Mouse (Mus musculus): ENCODE data around the gene Ndufs7. TPM values are rescaled to one million over a fixed set of nuclear protein-coding genes. Genes with fewer than 3 reads are reported as not detected.
A peak's percentile ranks its signal among the peaks of the same experiment; 100 is the strongest.
"Not testable (repeated sequence)": the region's sequence is repeated elsewhere in the genome, so short reads cannot be mapped to it uniquely, and the experiment has no call there.

Gene Ndufs7
- polyA plus RNA-seq, 1 experiment from 2014 or later = 265 TPM

DNA sequence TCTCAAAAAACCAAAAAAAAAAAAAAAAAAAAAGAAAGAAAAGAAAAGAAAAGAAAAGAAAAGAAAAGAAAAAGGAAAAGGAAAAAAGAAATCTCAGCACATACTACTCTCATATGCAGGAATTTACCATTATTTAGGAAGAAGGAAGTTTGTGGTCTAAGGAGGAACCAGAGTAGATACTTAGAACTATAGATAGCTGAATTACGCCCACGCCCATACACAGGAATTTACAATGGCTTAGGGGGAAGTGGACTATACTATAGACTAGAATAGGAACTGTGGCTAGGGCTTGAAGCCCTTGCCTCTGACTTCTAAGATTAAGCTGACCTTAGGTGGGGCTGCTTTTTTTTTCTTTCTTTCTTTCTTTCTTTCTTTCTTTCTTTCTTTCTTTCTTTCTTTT lies 25.8 kb upstream of the Ndufs7 start:
- not testable (repeated sequence) for H3K27me3 ChIP-seq

DNA sequence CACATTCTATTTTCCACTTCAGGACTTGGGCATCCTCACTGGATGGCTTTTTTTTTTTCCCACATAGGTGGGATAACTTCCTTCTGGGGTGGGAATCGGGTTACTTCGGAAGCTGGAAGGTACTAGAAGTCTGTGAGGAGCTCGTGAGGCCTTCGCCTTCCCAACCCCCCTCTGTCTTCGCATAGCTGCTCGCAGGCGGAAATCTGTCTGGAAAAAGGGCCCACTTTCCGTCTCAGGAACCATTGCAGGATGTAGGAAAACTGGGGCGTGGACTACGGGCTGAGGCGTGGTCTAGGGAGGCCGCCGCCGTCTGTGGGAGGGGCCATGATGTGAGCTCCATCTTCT lies 22.9 kb upstream of the Ndufs7 start:
- Histone ChIP-seq H3K4me3 (replicated peaks) (peak overlapping the region; percentile 64), H3K27ac (peak overlapping the region; percentile 94), H3K9ac (replicated peaks) (peak overlapping the region; percentile 89; the same call in 1 of the 2 replicates), H3K4me2 (replicated peaks) (peak overlapping the region; percentile 87), H3K4me1 (replicated peaks) (peaks cover 59% of the 10 kb centered on the region), H3K36me3 (0 out of 2 replicates have a peak, but pooled peaks cover 4% of the 10 kb centered on the region), H3K27me3 (no peaks in the 10 kb centered on the region), H3K9me3 (no peaks in the 10 kb centered on the region)
- no peak for ATAC-seq
- under 1% methylated on average over 14 of the region's 14 CpGs for WGBS

More for the DNA sequence above, 25.8 kb upstream of the Ndufs7 start:
- not testable (repeated sequence) for H3K36me3 ChIP-seq; ATAC-seq; H3K4me2 ChIP-seq (replicated peaks); H3K9me3 ChIP-seq; H3K9ac ChIP-seq (replicated peaks); H3K4me3 ChIP-seq (replicated peaks); H3K27ac ChIP-seq
- WGBS = 92% methylated on average over 2 of the region's 2 CpGs
- peaks cover 34% of the 10 kb centered on the region for H3K4me1 ChIP-seq (replicated peaks)

DNA sequence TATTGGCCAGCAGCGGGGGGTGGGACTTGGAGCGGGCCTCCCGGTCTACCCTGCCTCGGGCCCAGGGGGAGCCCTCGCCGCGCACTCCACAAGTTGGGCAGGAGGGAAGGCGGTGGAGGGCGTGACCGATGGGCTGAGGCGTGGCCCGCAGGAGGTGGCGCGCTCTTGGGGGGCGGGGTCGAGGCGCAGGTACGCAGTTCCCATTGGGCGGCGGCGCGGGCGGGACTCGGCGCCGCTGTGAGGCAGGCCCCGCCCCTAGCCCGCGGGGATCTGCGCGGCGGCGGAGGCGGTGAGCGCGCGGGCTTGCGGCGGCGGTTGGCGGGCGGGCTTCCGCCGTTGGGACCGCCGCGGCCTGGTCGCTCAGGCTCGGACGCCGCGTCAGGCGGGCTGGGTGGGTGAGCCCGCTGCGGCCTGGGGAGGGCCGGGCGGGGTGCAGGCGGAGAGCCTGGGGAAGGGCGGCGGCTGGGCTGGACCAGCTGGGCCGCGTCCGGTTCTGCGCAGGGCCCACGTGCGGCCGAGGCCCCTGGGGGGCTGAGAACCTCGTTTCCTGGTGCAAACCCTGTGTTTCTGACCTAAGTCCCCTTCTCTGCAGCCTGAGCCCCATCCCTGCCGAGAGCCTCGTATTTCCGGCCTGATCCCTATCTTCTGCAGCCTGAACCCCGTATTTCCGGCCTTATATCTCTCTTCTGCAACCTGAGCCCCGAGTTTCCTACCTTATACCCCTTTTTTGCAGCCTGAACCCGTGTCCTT lies 22.3 kb upstream of the Ndufs7 start, which contains the start of gene Mum1:
Gene Mum1 (plus strand): TSS at position 19 of the 750 bp plus-strand sequence.
- H3K9ac ChIP-seq (replicated peaks) = peak within 1 kb of the TSS; percentile 89
- H3K4me1 ChIP-seq (replicated peaks) = peaks cover 57% of the 10 kb centered on the region
- peaks cover 7% of the 10 kb centered on the region for H3K36me3 ChIP-seq
- no peaks in the 10 kb centered on the region for H3K27me3 ChIP-seq
- H3K9me3 ChIP-seq = no peaks in the 10 kb centered on the region
- H3K27ac ChIP-seq = peak within 1 kb of the TSS; percentile 94
- WGBS = under 1% methylated on average over 65 of the region's 75 CpGs
- peak; percentile 95 for ATAC-seq
- H3K4me2 ChIP-seq (replicated peaks) = peak within 1 kb of the TSS; percentile 87
- H3K4me3 ChIP-seq (replicated peaks) = peak within 1 kb of the TSS; percentile 64

DNA sequence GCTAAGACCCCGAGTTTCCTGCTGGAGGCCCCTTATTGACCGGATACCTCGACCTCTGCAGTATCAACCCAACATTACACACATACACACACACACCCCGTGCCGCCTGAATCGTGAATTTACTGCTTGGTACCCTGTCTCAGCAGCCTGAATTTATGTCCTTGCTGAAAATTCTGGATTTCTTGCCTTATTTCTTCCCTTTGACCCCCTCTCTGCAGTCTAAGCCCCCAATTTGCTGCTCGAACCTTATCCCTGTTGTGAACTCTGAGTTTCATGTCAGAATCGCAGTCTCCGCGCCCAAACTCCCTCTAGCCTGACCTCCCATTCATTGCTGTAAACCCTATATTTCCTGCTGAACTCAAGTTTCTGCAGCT lies 21.8 kb upstream of the Ndufs7 start:
- peaks cover 57% of the 10 kb centered on the region for H3K4me1 ChIP-seq (replicated peaks)
- 6% methylated on average over 10 of the region's 10 CpGs for WGBS
- H3K4me2 ChIP-seq (replicated peaks) = peak overlapping the region; percentile 87
- H3K9ac ChIP-seq (replicated peaks) = peak overlapping the region; percentile 89
- no peaks in the 10 kb centered on the region for H3K27me3 ChIP-seq
- H3K9me3 ChIP-seq = no peaks in the 10 kb centered on the region
- H3K4me3 ChIP-seq (replicated peaks) = peak overlapping the region; percentile 64
- peak overlapping the region; percentile 94 for H3K27ac ChIP-seq
- H3K36me3 ChIP-seq = peaks cover 10% of the 10 kb centered on the region
- ATAC-seq = peak; percentile 7; the same call in 1 of the 2 replicates

DNA sequence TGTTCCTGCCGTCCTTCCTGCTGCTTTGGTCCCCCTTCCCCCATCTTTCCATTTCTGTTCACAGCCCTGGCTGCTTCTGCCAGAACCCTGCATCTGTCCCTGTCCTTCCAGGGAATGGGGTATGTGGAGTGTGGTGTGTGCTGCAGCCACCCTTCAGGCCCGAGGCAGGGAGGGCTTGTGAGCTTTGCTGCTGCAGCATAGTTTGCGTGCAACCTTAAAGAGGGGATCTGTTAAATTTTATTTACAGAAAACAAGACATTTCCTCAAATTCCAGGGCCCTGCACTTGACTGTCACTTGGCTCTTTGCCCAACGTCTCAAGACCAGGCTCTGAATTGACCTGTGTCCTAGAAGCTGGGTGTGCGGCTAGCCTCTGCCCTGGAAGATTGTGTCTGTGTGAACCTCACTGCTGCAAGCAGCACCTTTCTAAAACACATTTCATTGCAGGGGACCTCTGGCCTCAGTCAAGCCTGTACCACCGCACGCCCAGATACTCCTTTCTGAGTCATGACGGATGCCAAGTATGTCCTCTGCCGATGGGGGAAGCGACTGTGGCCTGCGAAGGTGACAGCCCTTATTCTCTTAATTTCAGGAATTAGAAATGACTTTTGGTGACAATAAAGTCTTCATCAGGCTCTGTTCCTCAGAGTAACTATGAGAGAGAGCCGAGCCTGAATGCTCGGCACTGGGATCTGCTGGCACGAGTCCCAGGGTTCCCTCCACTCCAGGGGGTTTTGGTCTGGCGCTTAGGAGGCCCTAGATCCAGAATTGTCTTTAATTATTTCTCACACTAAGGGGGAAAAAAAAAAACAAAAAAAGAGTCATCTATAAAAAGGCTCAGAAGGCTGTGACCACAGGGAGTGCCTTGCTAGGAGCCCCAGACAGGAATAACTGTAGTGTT lies 20.8 kb upstream of the Ndufs7 start:
- H3K36me3 ChIP-seq = peaks cover 20% of the 10 kb centered on the region
- peak overlapping the region; percentile 64 for H3K4me3 ChIP-seq (replicated peaks)
- ATAC-seq = no peak
- H3K4me1 ChIP-seq (replicated peaks) = peaks cover 66% of the 10 kb centered on the region
- 31% methylated on average over 15 of the region's 15 CpGs for WGBS
- H3K27me3 ChIP-seq = no peaks in the 10 kb centered on the region
- H3K9me3 ChIP-seq = no peaks in the 10 kb centered on the region
- peak overlapping the region; percentile 89 for H3K9ac ChIP-seq (replicated peaks)
- H3K27ac ChIP-seq = peak overlapping the region; percentile 94
- H3K4me2 ChIP-seq (replicated peaks) = peak overlapping the region; percentile 87

DNA sequence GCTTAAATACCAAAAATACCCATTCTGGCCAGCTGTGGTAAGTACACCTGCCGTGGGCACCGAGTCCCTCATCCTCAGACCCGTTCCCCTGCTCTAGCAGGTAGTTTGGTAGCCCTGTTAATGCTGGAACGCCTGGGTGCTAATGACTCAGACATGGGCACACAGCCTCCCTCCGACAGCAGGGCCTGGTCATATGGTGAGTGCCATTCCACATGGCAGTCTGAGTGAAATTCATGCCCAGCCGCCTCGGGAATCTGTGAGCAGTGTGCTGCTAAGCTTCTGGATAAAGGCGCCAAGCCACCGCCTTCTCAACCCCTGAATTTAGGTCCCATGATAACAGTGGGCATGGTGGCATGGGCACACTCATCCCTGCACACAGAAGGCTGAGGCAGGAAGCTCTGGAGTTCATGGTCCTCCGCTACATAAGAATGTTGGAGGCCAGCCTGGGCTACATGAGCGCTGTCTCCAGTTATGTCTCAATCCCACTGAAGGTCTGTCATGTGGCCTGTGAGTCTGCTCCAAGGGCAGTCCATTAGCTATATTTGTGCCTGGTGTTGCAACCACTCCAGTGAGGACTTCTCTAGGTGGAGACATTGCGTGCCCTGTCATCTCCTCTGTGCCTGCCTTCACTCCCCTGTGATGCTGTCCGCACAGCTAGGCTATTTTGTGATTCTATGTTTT lies 12.6 kb upstream of the Ndufs7 start:
- 87% methylated on average over 13 of the region's 13 CpGs for WGBS
- peak overlapping the region; percentile 81; the same call in 1 of the 2 replicates for H3K9ac ChIP-seq (replicated peaks)

DNA sequence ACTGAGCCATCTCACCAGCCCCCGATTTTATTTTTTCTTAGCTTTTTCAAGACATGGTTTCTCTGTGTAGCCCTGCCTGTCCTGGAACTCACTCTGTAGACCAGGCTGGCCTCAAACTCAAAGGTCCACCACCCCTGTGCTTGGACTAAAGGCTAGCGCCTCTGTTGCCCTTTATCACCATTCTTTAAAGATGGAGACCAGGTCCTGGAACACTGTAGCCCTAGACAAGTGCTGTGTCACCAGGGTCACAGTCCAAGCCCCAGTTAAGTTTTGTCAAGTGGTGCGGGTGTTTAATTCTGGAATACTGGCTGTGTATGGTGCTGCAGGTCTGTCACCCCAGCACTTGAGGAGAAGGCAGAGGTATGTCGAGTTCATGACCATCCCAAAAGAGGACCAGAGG lies 11.9 kb upstream of the Ndufs7 start:
- Histone ChIP-seq H3K27ac (no peak overlapping the region; the same call in 1 of the 2 replicates), H3K9me3 (no peaks in the 10 kb centered on the region), H3K27me3 (0 out of 2 replicates have a peak, but pooled peaks cover 4% of the 10 kb centered on the region), H3K36me3 (peaks cover 98% of the 10 kb centered on the region), H3K9ac (replicated peaks) (peak overlapping the region; percentile 49), H3K4me3 (replicated peaks) (peak overlapping the region; percentile 22), H3K4me2 (replicated peaks) (peak overlapping the region; percentile 87), H3K4me1 (replicated peaks) (peaks cover 77% of the 10 kb centered on the region)
- no peak for ATAC-seq
- WGBS = 79% methylated on average over 4 of the region's 4 CpGs

More for the DNA sequence above, 12.6 kb upstream of the Ndufs7 start:
- Histone ChIP-seq H3K9me3 (no peaks in the 10 kb centered on the region), H3K27ac (no peak overlapping the region; the same call in 1 of the 2 replicates), H3K36me3 (peaks cover 96% of the 10 kb centered on the region), H3K27me3 (0 out of 2 replicates have a peak, but pooled peaks cover 4% of the 10 kb centered on the region), H3K4me1 (replicated peaks) (peaks cover 79% of the 10 kb centered on the region), H3K4me2 (replicated peaks) (peak overlapping the region; percentile 87), H3K4me3 (replicated peaks) (peak overlapping the region; percentile 35)
- ATAC-seq = no peak

DNA sequence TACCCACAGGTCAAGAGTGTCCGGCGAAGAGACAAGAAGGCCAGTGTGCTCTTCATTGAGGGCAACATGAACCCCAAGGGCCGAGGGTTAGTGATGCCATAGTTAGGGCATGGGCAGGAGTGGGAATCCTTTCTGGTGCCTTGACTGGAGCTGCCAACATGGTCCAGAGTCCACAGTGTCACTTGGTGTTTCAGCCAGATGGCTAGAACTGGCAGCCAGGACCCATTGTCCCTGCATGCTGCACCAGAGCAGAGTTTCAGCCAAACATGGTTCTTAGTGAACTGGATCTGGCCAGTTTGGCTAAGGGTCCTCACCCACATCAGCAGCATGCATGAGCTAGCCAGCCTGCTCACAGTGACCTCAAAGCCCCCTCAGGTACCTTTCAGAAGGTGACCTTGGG lies 10.6 kb upstream of the Ndufs7 start:
- ATAC-seq = no peak
- H3K4me1 ChIP-seq (replicated peaks) = peaks cover 74% of the 10 kb centered on the region
- WGBS = 86% methylated on average over 3 of the region's 3 CpGs
- H3K27ac ChIP-seq = peak overlapping the region; percentile 21
- 0 out of 2 replicates have a peak, but pooled peaks cover 8% of the 10 kb centered on the region for H3K27me3 ChIP-seq
- H3K4me2 ChIP-seq (replicated peaks) = peak overlapping the region; percentile 87
- no peaks in the 10 kb centered on the region for H3K9me3 ChIP-seq
- peaks cover 98% of the 10 kb centered on the region for H3K36me3 ChIP-seq
- peak overlapping the region; percentile 7 for H3K4me3 ChIP-seq (replicated peaks)
- H3K9ac ChIP-seq (replicated peaks) = peak overlapping the region; percentile 50; the same call in 1 of the 2 replicates

DNA sequence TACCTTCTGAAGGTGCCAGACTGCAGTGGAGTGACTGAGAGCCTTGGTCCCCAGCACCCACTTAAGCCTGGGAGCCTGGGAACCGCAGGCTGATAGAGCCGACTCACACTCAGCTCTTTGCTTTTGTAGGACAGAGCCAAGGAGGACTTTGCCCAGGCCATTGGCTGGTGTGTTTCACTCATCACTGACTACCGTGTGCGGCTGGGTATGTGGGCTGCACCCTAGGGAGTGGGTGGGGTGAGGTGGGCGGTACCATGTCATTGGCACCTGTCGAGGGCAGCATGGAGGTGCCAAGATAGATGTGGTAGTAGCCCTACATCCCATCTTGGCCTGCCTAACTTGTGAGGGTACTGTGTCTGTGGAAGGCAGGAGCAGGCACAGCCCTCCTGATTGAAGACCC lies 9.1 kb upstream of the Ndufs7 start:
- H3K9ac ChIP-seq (replicated peaks) = peak overlapping the region; percentile 50; the same call in 1 of the 2 replicates
- no peak overlapping the region for H3K4me3 ChIP-seq (replicated peaks)
- peaks cover 65% of the 10 kb centered on the region for H3K4me1 ChIP-seq (replicated peaks)
- peak overlapping the region; percentile 87; the same call in 1 of the 2 replicates for H3K4me2 ChIP-seq (replicated peaks)
- WGBS = 93% methylated on average over 6 of the region's 6 CpGs
- no peaks in the 10 kb centered on the region for H3K9me3 ChIP-seq
- H3K27ac ChIP-seq = no peak overlapping the region; the same call in 1 of the 2 replicates
- H3K27me3 ChIP-seq = 0 out of 2 replicates have a peak, but pooled peaks cover 8% of the 10 kb centered on the region
- no peak for ATAC-seq
- H3K36me3 ChIP-seq = peaks cover 98% of the 10 kb centered on the region

DNA sequence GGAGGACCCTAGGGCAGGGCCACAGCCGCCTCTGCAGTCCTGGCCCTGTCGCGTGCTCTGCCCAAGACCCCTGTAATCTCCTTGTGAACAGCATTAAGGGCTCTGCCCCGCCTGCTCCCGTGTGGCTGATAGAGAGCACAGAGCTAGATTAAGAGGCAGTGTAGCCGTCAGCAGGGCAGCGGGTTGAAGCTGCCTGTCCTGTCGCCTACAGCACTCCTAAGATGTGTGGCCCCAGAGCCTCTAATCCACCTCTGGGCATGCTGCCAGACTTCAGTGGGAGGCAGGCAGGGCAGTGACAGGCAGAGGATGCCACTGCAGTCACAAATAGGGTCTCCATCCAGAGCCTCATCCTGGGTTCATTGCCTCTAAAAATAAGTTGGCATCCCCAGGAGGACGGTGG lies 6.8 kb upstream of the Ndufs7 start:
- peaks cover 76% of the 10 kb centered on the region for H3K36me3 ChIP-seq
- H3K4me2 ChIP-seq (replicated peaks) = peak overlapping the region; percentile 27
- H3K27ac ChIP-seq = peak overlapping the region; percentile 70
- H3K9me3 ChIP-seq = no peaks in the 10 kb centered on the region
- no peak overlapping the region for H3K4me3 ChIP-seq (replicated peaks)
- H3K27me3 ChIP-seq = 0 out of 2 replicates have a peak, but pooled peaks cover 13% of the 10 kb centered on the region
- WGBS = 26% methylated on average over 9 of the region's 9 CpGs
- peak overlapping the region; percentile 36; the same call in 1 of the 2 replicates for H3K9ac ChIP-seq (replicated peaks)
- H3K4me1 ChIP-seq (replicated peaks) = peaks cover 66% of the 10 kb centered on the region
- peak; percentile 64 for ATAC-seq

DNA sequence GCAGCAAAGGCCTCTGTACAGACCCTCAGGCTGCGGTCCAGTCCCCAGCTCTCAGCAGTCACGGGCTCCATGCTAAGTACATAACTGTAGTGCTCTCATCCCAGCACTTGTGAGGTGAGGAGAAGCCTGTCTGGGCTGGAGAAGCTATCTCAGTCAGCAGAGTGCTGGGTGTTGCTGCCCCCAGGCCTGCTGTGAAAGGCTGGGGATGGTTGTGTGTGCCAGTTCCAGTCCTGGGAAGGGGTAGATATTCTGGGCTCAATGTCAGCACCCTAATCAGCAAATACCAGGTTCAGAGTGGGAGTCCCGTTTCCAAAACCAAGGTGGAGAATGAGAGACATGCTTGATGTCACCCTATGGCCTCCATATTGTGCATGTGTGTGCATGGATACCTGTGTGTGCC lies 6.3 kb upstream of the Ndufs7 start:
- Histone ChIP-seq H3K4me2 (replicated peaks) (peak overlapping the region; percentile 27), H3K9ac (replicated peaks) (peak overlapping the region; percentile 49; the same call in 1 of the 2 replicates), H3K27me3 (0 out of 2 replicates have a peak, but pooled peaks cover 15% of the 10 kb centered on the region), H3K36me3 (peaks cover 71% of the 10 kb centered on the region), H3K4me1 (replicated peaks) (peaks cover 64% of the 10 kb centered on the region), H3K9me3 (no peaks in the 10 kb centered on the region), H3K27ac (peak overlapping the region; percentile 70), H3K4me3 (replicated peaks) (no peak overlapping the region; the same call in 1 of the 2 replicates)
- WGBS = 73% methylated on average over 3 of the region's 3 CpGs
- ATAC-seq = no peak

Data from midbrain, embryonic 13.5 days (tissue).